Mouse (Mus musculus): ENCODE results near the gene Herpud2.
A peak's percentile ranks its signal among the peaks of the same experiment; 100 is the strongest.

Herpud2 gene

GRCm38 (mm10) chr9:25151611-25152241, at the start of gene Herpud2:
Gene Herpud2, minus strand, starts transcription at chr9:25151820.
- peak; percentile 94 to 95 for DNase-seq (ENCODE audit: low spot score in 2 of 2)

DNA sequence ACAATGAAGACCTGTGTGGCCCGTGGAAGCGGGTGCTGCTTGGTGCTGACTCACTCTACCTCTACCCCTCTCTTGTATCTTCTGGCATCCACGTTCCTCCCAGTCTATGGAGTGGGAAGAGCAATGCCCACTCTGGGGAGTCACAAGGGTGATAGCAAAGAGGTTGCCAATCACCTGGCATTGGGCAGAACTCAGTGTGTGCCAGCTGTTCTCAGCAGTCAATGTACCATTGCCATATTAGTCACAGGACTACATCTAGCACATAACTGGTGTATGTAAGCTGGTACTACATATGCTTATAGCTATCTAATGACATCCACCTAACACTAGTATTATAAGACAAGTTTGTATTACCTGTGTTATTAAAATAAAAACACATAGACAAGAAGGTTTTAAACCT, 49.4 kb upstream of the Herpud2 start:
- DNase-seq (ENCODE audit: low spot score in 2 of 2): no peak

DNA sequence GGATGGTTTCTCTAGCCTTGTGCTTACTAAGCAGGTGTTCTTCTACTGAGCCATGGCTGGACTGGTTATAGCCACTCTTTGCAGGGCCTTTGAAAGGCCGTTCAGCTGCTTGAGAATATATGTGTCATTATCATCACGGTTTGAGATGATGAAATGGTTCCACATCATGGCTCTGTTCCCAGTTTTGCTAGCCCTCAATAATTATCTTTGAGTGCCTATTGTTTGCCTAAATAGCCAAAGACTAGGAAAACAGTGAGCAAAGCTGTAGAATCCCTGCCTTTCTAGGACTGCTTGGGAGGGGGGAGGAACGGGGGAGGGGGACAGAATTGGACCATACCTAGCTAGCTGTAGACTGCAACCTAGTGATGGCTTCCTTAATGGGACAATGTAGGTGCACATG, 48.5 kb upstream of the Herpud2 start:
- no peak for DNase-seq (ENCODE audit: low spot score in 2 of 2)

DNA sequence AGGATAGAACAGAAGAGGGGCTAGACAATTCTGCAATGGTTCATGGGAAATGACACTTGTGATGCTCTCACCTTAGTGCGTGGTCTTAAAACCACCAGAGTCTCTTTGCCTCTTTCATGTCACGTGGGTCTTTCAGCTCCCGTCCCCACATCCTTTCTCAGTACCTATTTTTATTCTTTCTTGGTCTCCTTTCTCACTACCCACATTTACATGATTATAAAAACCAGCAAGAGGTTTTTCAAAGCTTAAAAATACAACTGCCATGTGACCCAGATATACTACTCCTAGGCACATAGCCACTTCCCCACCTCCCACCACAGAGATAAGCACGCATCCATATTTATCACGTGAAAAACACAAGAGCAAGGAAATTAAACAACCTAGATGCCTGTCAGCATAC, 45.1 kb upstream of the Herpud2 start:
- no peak for DNase-seq (ENCODE audit: low spot score in 2 of 2)

- no peak for DNase-seq (ENCODE audit: low spot score in 2 of 2)
Observed at GRCm38 (mm10) chr9:25191612-25192011, 40.0 kb upstream of the Herpud2 start.

- no peak for DNase-seq (ENCODE audit: low spot score in 2 of 2)
Observed at GRCm38 (mm10) chr9:25186501-25186900, 34.9 kb upstream of the Herpud2 start.

DNA sequence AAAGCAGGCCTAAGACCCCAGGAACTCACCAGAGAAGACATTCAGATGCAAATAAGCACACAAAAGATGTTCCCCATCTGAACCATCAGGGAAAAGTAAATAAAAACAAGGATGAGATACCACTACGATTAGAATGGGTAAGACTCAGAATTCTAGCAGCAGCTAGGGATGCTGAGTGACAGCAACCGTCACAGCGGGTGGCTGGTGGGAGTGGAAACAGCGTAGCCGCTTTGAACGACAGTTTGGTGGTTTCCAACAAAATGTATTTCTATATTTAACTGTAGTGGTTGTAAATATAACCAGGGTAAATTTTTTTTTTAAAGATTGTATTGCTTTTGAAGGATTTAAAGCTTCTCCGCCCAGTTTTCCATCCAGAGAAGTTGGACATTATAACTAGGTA, 34.2 kb upstream of the Herpud2 start:
- DNase-seq (ENCODE audit: low spot score in 2 of 2): no peak

GRCm38 (mm10) chr9:25184606-25185005, 33.0 kb upstream of the Herpud2 start:
- no peak for DNase-seq (ENCODE audit: low spot score in 2 of 2)

GRCm38 (mm10) chr9:25178066-25178465, 26.4 kb upstream of the Herpud2 start:
- DNase-seq (ENCODE audit: low spot score in 2 of 2): peak; percentile 36 to 39

GRCm38 (mm10) chr9:25177201-25177600, 25.6 kb upstream of the Herpud2 start:
- peak; percentile 81 to 87 for DNase-seq (ENCODE audit: low spot score in 2 of 2)

DNA sequence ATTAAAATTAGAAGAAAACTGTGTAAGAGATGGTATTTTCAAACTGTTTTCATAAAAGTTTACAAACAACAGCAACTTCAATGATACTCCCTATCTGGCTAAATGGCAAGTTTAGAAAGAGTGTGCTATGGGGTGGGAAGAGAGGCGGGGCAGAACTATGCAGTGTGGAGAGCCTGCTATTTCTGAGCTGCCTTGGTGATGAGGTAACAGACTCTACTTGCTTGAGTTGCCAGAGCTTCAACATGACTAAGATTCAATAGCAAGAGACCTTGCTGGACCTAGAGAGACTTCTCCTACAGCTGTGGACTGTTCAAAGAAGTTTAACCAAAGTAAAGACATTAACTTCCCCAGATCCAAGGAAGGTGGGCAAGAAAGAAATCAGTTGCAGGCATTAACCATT, 24.9 kb upstream of the Herpud2 start:
- DNase-seq (ENCODE audit: low spot score in 2 of 2): peak; percentile 65 to 72

GRCm38 (mm10) chr9:25175978-25176377, 24.4 kb upstream of the Herpud2 start:
- DNase-seq (ENCODE audit: low spot score in 2 of 2): peak; percentile 18 to 25

DNA sequence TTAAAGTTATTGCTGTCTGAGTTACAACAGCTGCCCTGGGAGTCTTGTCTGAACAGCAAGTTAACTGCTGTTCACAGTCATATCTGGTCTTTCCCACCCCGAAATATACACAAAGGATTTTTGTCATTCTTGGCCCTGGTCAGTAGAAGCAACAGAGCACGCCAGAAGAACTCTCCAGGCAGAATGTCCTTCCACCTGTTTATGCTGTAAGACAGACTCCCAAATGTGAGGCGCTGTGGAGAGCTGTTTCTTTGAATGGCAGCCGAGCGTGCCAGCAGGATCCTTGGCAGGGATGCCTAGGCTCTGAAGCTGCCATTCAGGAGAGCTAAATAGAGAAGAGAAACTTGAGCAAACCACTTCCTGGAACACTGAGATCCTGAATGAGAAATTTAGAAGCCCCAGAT, 23.4 kb upstream of the Herpud2 start:
- DNase-seq (ENCODE audit: low spot score in 2 of 2): peak; percentile 83 to 85

- DNase-seq (ENCODE audit: low spot score in 2 of 2): no peak
Observed at GRCm38 (mm10) chr9:25174614-25175013, 23.0 kb upstream of the Herpud2 start.

DNA sequence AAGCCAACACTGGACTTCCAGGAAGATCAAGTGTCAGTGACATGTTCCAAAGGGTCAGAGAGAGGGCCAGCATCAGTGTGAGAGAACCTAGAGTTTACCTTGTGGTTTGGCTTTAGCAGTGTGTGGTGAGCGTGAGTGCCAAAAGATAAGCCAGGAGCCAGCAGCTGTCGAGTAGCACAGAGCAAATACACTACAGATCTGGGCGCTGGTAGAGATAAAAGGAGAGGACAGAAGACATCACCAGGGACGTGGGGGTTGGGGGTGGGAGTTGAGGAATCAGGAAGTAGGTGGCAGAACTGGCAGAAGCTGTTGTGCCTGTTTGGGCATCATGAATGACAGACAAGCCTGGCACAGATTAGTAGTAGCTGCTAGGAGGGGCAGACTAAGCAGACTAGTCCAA, 21.6 kb upstream of the Herpud2 start:
- DNase-seq (ENCODE audit: low spot score in 2 of 2): peak; percentile 81 to 82

DNA sequence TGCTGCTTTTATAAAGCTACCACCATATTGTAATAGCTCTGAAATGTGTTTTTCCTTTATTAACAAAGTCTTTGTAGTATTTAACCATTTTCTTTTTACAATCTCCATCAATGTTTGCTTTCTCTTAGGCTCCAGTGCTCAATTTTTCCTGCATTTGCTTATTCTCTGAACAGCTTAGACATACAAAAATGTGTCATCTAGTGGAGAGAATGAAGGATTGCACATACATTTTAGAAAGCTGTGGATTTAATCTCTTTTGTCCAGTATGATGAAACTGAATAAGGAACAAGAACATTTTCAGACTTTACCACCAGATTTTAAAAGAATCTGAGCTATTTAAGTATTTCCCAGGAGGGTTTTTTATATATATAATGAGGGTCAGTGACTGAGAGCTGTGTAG, 18.0 kb upstream of the Herpud2 start:
- DNase-seq (ENCODE audit: low spot score in 2 of 2): no peak

GRCm38 (mm10) chr9:25167458-25168084, 16.0 kb upstream of the Herpud2 start:
- DNase-seq (ENCODE audit: low spot score in 2 of 2): peak; percentile 52 to 83

- no peak for DNase-seq (ENCODE audit: low spot score in 2 of 2)
Observed at GRCm38 (mm10) chr9:25158218-25158617, 6.6 kb upstream of the Herpud2 start.

- no peak for DNase-seq (ENCODE audit: low spot score in 2 of 2)
Observed at GRCm38 (mm10) chr9:25156377-25156776, 4.8 kb upstream of the Herpud2 start.

DNA sequence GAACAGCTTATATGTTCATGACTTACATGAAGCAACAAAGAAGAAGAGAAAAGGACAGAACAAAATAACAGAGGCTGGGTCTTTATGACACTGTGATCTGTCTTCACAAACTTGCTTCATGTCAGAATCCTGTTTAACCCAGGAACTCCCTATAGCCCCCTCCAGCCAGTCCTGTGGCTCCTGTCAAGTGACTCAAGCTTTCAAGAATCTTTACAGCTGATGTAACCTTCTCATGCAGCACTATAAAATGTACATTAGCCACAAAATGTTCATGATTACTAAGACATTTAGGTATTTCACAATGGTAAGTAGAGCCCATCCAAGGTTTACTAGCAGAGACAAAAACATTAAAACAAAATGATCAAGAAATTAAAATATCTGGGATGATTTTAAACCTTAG, 1.4 kb upstream of the Herpud2 start:
- DNase-seq (ENCODE audit: low spot score in 2 of 2): no peak

- no peak for DNase-seq (ENCODE audit: low spot score in 2 of 2)
Observed at GRCm38 (mm10) chr9:25152457-25152856, 837 bp upstream of the Herpud2 start.

DNA sequence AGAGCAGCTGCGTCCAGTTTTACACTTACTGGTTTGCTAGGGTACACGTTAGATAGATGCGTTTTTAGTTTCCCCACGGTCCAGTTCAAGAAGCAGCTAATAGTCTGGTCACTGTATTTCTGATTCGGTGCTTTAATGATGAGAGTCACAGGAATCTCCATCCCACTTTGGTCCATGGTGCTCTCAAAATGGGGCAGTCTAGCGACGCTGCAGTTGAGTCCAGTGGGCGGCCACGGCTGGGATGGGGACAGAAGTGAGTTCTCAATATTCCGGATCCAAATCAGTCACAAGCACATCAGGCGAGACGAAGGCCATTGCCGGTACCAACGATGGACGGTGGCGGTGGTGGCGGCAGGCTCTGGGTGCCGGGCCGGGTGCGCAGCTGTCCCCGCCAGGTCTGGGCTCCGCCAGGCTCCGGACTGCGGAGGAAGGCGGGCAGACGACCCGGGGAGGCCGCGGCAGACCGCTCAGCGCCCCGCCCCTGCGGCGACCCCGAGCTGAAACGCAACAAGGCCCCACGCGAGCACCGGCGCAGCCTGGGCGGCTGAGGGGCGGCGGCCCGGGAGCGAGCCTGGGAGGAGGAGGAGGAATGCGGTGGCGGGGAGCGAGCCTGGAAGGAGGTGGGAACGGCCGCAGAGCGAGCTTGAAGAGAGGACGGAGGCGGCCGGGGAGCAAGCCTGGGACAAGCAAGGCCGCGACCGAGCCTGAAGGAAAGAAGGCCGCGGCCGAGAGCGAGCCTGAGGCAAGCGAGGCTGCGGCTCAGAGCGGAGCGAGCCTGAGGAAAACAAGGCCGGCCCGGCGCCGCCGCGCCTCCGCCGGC, 619 bp downstream of the Herpud2 start:
- no peak for DNase-seq (ENCODE audit: low spot score in 2 of 2)

DNA sequence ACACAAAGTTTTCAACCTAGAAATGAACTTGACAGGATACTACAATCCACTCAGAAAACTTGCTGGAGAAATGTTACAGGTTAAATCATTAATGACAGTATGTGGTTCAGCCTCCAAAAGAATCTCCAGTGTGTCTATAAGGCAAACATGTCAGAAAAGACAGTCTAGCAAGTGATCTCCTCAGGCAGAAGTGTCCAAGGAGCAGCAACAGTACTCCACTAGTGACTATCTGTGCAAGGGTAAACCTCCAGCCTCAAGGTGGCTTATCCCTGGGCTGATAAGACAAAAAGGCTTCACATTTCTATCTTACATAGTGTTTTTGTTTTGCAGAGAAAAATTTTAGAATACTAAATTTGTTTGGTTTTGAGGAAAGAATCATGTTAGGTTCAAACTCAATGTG, 2.9 kb downstream of the Herpud2 start:
- no peak for DNase-seq (ENCODE audit: low spot score in 2 of 2)

Data from heart, adult 9 months (tissue).